Mouse (Mus musculus) left cerebral cortex, postnatal 36 days (tissue): Measurements from ENCODE around the gene Ints7. TPM values are rescaled to one million over a fixed set of nuclear protein-coding genes. Genes with fewer than 3 reads are reported as not detected.

ENCODE experiments used
- DNase-seq, 2 experiments: peaks; one replicate each; pipeline ENCODE4 v3.0.0; 2021 to 2022; ENCODE audit warnings: low spot score in 2 of 2, mixed read lengths in 1 of 2
- intact Hi-C: fragments of 180-260 bp; cut with DNase I; formaldehyde crosslinking; loops from one replicate; pipeline ENCODE4 v1.15.1; 2025
- total RNA-seq, 2 experiments: library from RNA; stranded (reverse); gene quantifications; 2 replicates each; pipeline ENCODE4 v1.2.3; 2021

Gene Ints7
- total RNA-seq, 2 experiments from 2014 or later = 32.6 to 40.9 TPM

GRCm38 (mm10) chr1:191579524-191579923, 4.1 kb downstream of the Ints7 start:
- no peak for DNase-seq
- intact Hi-C loops = loop anchor here (5.0 kb wide), 2 partner anchors 138 to 328 kb away; partner anchors contain the start of genes Lpgat1 and Slc30a1

GRCm38 (mm10) chr1:191581641-191582040, 6.2 kb downstream of the Ints7 start:
- no peak for DNase-seq
- intact Hi-C loops = no loop called here

- intact Hi-C loops = no loop called here
- no peak for DNase-seq
Observed at GRCm38 (mm10) chr1:191583836-191584235, 8.4 kb downstream of the Ints7 start.

DNA sequence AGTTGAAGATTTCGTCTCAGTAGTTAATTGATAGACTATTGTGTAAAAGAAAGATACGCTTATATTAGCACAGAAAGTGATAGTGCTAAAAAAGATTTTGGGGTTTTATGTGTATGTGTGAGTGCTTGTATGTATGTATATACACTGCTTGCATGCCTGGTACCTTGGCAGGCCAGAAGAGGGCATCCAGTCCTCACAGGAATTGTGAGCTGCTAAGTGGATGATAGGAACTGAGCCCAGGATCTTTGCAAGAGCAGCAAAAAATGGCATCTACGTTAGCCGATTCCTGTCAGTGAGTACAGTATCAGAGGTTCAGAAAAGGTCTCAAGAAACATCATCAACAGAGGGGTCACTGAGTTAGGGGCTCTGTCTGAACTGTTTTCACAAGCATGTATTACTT, 9.0 kb downstream of the Ints7 start:
- intact Hi-C loops = no loop called here

DNA sequence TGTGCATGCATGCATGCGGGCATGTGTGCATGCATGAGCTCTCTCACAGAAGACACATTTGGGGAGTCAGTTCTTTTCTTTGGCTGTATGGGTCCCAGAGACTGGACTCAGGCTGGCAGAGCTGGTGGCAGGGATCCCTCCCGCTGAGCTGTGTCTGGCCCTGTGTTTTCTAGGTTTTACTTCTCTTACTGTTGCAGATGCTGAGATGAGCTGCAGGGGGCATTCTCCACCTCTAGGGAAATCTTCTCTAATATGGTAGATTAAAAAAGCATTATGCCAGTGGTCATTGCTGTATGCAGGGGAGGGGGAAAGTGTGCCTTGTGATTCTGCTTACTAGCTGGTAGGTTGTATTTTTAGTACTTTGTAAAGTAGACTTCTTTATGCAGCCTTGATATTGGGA, 10.3 kb downstream of the Ints7 start:
- DNase-seq = no peak
- intact Hi-C loops = no loop called here

More for the DNA sequence above, 9.0 kb downstream of the Ints7 start:
- no peak for DNase-seq

GRCm38 (mm10) chr1:191587062-191587461, 11.6 kb downstream of the Ints7 start:
- intact Hi-C loops = no loop called here
- DNase-seq = no peak

DNA sequence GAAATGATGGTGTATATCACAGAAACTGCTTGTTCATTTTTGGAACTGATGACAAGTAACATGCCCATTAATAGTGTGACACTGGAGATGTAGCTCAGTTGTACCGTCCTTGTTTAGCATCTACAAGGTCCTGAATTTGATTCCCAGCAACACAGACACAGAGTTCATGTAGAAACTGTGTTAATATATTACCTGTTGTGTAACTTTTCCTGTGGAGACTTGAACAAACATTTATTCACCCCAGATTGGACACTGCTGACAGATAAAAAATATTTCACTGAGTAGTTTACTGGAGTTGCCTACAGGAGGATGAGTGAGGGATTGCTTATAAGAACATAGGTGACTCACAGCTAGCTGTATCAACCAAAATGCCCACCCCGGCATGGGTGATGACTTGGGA, 13.3 kb downstream of the Ints7 start:
- intact Hi-C loops = no loop called here
- DNase-seq = no peak

DNA sequence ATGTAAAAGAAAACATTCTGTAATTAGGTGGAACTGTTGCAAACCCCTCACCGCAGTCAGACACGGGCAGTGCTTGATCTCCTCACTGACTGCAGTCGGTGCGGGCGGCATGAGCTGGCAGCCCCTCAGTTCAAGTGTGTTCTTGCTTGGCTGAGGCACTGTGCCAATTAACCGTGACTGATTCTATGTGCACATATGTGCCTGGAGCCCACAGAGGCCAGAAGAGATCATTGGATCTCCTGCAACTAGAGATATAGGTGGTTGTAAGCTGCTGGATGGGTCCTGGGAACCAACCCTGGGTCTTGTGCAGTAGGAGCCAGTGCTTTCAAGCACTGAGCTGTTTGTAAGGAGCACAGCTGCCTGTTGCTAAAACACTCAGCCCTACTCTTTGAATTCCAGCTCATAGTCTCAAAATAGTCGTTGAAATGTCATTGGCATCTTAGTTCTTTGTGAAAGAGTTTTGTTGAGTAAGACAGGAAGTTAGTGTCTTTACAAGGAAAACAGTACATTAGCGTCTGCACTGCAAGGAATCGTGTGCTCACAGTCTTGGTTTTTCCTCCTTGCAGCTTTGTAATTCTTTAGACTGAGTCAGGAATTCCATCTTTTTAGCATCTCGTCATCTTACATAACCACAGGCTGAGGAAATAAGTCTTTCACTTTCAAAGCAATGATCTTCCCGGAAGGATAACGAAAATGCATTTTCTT, 16.7 kb downstream of the Ints7 start:
- intact Hi-C loops = loop anchor here (5.0 kb wide), 1 partner anchor 130 kb away; no protein-coding TSS in a partner anchor

GRCm38 (mm10) chr1:191596076-191596475, 20.6 kb downstream of the Ints7 start:
- intact Hi-C loops = no loop called here
- no peak for DNase-seq

More for the DNA sequence above, 16.7 kb downstream of the Ints7 start:
- peak in 1 of 2 experiments; percentile 23 for DNase-seq

DNA sequence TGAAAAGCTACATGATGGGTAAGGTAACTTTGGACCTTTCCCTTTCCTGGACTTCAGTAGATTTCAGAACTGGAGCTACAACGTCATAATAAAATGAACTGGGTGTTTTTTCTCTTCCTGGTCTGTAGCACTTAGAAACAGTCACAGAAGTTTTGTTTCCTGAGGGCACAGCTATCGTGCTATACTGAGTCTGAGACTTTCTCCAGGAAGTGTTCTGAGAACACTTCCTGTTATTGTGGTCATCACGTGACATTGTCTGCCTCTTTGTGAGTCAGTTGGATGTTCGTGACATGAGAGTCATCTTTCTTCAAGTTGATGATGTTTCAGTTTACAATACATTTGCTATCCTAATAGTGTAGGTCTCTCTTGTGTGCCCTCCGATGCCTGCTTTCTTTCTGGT, 23.8 kb downstream of the Ints7 start:
- DNase-seq = no peak
- intact Hi-C loops = no loop called here

- DNase-seq = no peak
Observed at GRCm38 (mm10) chr1:191604690-191605089, 29.3 kb downstream of the Ints7 start.

GRCm38 (mm10) chr1:191609051-191609450, 33.6 kb downstream of the Ints7 start:
- DNase-seq = no peak
- intact Hi-C loops = no loop called here

More at GRCm38 (mm10) chr1:191604690-191605089, 29.3 kb downstream of the Ints7 start:
- intact Hi-C loops = no loop called here

GRCm38 (mm10) chr1:191609578-191609977, 34.1 kb downstream of the Ints7 start:
- intact Hi-C loops = no loop called here
- no peak for DNase-seq

- intact Hi-C loops = loop anchor here (5.0 kb wide), 1 partner anchor 112 kb away; no protein-coding TSS in a partner anchor
- peak; percentile 79 to 83 for DNase-seq
Observed at GRCm38 (mm10) chr1:191610357-191610756, 34.9 kb downstream of the Ints7 start.

DNA sequence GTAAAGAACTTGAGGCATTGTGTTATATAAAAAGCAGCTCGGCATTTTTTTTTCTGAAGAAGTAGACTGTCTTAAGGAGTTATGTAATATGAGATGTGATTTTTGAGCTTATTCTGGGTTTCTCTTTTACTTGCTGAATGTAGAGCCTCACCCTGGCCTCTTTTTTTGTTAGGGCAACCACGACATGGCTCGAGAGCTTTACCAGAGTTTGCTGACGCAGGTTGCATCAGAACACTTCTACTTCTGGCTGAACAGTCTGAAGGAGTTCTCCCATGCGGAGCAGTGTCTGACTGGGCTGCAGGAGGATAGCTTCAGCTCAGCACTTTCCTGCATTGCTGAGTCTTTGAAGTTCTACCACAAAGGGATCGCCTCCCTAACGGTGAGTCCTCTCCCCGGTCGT, 36.2 kb downstream of the Ints7 start:
- intact Hi-C loops = loop anchor here (5.0 kb wide), 1 partner anchor 111 kb away; no protein-coding TSS in a partner anchor
- peak; percentile 33 to 38 for DNase-seq

- intact Hi-C loops = loop anchor here (5.0 kb wide), 1 partner anchor 109 kb away; no protein-coding TSS in a partner anchor
- DNase-seq = no peak
Observed at GRCm38 (mm10) chr1:191612877-191613276, 37.4 kb downstream of the Ints7 start.

DNA sequence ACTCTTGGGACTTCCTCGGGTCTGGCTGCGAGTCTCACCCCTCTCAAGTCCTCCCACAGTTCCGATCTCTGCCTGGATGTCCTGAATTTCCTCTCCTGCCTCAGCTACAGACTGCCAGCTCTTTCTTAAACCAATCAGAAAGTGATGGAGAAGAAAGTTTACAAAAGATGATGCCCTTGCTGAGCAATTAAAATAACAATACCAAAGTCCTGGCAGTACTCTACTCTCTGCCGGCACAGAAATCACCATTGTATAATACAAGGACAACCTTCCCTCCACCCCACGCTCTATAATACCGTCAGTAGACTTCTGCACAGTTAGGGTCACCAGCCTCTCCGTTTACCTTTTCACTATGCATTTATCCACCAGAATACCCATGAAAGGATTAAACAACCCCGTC, 40.8 kb downstream of the Ints7 start:
- DNase-seq = no peak
- intact Hi-C loops = no loop called here

DNA sequence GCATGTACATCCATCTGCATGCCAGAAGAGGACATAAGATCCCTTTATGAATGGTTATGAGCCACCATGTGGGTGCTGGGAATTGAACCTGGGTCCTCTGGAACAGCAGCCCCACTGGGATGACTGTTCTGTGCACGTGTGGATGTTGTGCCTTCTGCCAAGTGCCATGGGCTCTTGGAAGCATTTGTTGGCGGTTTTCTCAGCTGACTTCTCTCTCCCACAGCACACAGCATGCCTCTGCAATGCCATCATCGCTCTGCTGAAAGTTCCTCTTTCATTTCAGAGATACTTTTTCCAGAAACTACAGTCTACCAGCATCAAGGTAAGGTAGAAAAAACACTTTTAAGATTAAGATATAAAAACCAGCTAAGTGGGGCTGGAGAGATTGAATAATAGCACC, 42.2 kb downstream of the Ints7 start:
- no peak for DNase-seq
- intact Hi-C loops = no loop called here

DNA sequence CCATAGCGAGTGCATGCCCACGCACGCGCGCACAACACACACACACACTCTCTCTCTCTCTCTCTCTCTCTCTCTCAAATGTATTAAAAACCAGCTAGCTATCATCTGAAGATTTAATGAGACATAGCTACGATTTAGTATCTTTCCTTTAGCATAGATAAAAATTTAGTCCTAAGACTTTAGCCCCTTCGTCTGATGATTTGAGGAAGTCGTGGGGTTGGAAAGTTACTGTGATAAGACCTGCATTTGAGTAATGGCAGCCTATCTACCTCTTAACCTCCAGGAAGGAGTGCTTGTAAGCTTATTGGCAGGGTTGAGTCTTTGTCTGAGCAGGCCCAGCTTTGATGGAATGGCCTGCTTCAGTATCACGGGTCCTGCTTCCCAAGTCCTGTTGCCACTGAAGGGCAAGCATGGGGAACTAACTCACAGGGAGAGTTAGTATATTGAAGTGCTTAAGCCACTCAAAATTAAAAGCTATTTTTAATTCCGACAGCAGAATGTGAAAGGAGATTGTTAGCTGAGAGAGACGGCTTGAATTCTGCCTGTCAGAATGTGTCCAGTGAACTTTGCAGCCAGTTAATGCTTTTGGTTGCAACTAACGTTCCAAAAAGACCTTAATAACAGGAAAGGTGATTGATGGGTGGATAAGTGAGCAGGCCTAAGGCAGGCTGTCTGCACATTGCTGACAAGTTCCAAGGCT, 42.8 kb downstream of the Ints7 start:
- intact Hi-C loops = no loop called here
- no peak for DNase-seq

- DNase-seq = no peak
- intact Hi-C loops = no loop called here
Observed at GRCm38 (mm10) chr1:191621096-191621495, 45.7 kb downstream of the Ints7 start.

DNA sequence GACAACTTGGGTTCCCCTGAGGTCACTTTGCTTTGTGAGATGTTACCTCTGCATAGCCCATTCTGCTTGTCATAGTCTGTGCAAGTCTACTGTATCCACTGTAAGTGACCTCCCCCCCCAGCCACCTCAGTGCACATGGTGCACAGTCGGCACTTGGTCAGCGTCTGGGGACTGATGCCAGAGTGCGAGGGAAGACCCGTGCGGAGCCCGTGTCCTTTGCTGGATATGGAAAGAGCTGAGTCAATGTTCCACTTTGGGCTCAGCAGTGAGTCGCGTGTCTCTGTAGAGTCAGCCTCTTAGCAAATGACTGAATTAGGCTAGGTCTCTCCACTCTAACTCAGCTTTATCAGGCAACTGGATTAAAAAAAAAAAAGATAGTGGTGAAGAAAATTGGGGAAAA, 47.4 kb downstream of the Ints7 start:
- intact Hi-C loops = no loop called here
- DNase-seq = peak; percentile 35 to 46
